Mouse (Mus musculus) lung, adult 2 months (tissue): ENCODE measurements around the gene Eefsec. TPM values are rescaled to one million over a fixed set of nuclear protein-coding genes. Genes with fewer than 3 reads are reported as not detected.

ENCODE experiments used
- DNase-seq: peaks from one replicate; pipeline ENCODE4 v3.0.0; 2022
- H3K4me1 ChIP-seq: fragments of 200-500 bp; 2 replicates; pipeline ENCODE4 v1.6.1; 2011; ENCODE audit warnings: low read length; ENCODE audit not compliant: control insufficient read depth, insufficient read depth
- H3K4me3 ChIP-seq: fragments of 200-500 bp; replicated peaks from 2 replicates; pipeline ENCODE3; 2011; ENCODE audit warnings: low read depth, mild to moderate bottlenecking, control low read depth, low read length; ENCODE audit errors: extremely low read depth
- CTCF ChIP-seq: fragments of 200-500 bp; IDR thresholded peaks from 2 replicates; pipeline ENCODE4 v1.5.1; 2011; ENCODE audit warnings: mild to moderate bottlenecking, low read length, control low read depth; ENCODE audit not compliant: insufficient read depth
- POLR2A ChIP-seq: fragments of 200-500 bp; IDR thresholded peaks from 2 replicates; pipeline ENCODE4 v1.6.1; 2011; ENCODE audit warnings: low read depth, mild to moderate bottlenecking, control low read depth, low read length, borderline replicate concordance; ENCODE audit errors: extremely low read depth
- WGBS: fragments of 180-500 bp; shearing (Covaris S2); methylation state at CpG from one replicate; pipeline ENCODE4 v1.1.7; 2018; 5-methylcytosine and 5-hydroxymethylcytosine counted together
- polyA plus RNA-seq: library from polyadenylated mRNA; depleted of rRNA; stranded (reverse); fragments of >200 nt; gene quantifications from 2 replicates; pipeline ENCODE4 v1.2.3, GENCODE M21; 2012

The Eefsec gene
- polyA plus RNA-seq, 1 experiment, result 16.9 TPM

- Histone ChIP-seq H3K4me1 (no peaks in the 10 kb centered on the region), H3K4me3 (no peak overlapping the region)
- 81% methylated on average over 5 of the region's 5 CpGs for WGBS
- DNase-seq, result no peak
- TF ChIP-seq CTCF, result no peak
- no peak for TF ChIP-seq POLR2A
Measured at GRCm38 (mm10) chr6:88321253-88321652, 125.1 kb downstream of the Eefsec start.

GRCm38 (mm10) chr6:88319735-88320134 is 126.6 kb downstream of the Eefsec start:
- no peak for TF ChIP-seq POLR2A
- no peak for TF ChIP-seq CTCF
- DNase-seq, result no peak
- no peaks in the 10 kb centered on the region for H3K4me1 ChIP-seq
- no peak overlapping the region for H3K4me3 ChIP-seq
- 96% methylated on average over 1 of the region's 1 CpGs for WGBS

GRCm38 (mm10) chr6:88315295-88315694 is 131.0 kb downstream of the Eefsec start:
- DNase-seq, result no peak
- H3K4me3 ChIP-seq, result no peak overlapping the region
- H3K4me1 ChIP-seq, result no peaks in the 10 kb centered on the region
- 72% methylated on average over 2 of the region's 2 CpGs for WGBS
- no peak for TF ChIP-seq CTCF
- no peak for TF ChIP-seq POLR2A

- no peak for DNase-seq
- no peak overlapping the region for H3K4me3 ChIP-seq
- 77% methylated on average over 9 of the region's 9 CpGs for WGBS
- no peaks in the 10 kb centered on the region for H3K4me1 ChIP-seq
- TF ChIP-seq POLR2A, result no peak
- no peak for TF ChIP-seq CTCF
Measured at GRCm38 (mm10) chr6:88313937-88314336, 132.4 kb downstream of the Eefsec start.

GRCm38 (mm10) chr6:88311593-88311992 is 134.7 kb downstream of the Eefsec start:
- WGBS, result 95% methylated on average over 10 of the region's 10 CpGs
- H3K4me3 ChIP-seq, result no peak overlapping the region
- TF ChIP-seq POLR2A (no peak), CTCF (no peak)
- no peak for DNase-seq
- peaks cover under 1% of the 10 kb centered on the region; the same call in 1 of the 2 replicates for H3K4me1 ChIP-seq

GRCm38 (mm10) chr6:88306100-88306746 is 140.1 kb downstream of the Eefsec start:
- no peak for DNase-seq
- 49% methylated on average over 4 of the region's 4 CpGs for WGBS

GRCm38 (mm10) chr6:88301234-88301633 is 145.1 kb downstream of the Eefsec start:
- DNase-seq, result no peak
- WGBS, result 67% methylated on average over 7 of the region's 7 CpGs
- Histone ChIP-seq H3K4me3 (no peak overlapping the region), H3K4me1 (peaks cover 6% of the 10 kb centered on the region; the same call in 1 of the 2 replicates)
- TF ChIP-seq CTCF, result no peak
- no peak for TF ChIP-seq POLR2A

More at GRCm38 (mm10) chr6:88306100-88306746, 140.1 kb downstream of the Eefsec start:
- TF ChIP-seq CTCF (no peak), POLR2A (no peak)
- H3K4me1 ChIP-seq, result peaks cover 10% of the 10 kb centered on the region; the same call in 1 of the 2 replicates
- no peak overlapping the region for H3K4me3 ChIP-seq

GRCm38 (mm10) chr6:88299491-88299890 is 146.8 kb downstream of the Eefsec start:
- TF ChIP-seq POLR2A (no peak), CTCF (no peak)
- WGBS, result 80% methylated on average over 2 of the region's 2 CpGs
- no peak for DNase-seq
- Histone ChIP-seq H3K4me1 (no peaks in the 10 kb centered on the region), H3K4me3 (no peak overlapping the region)

- Histone ChIP-seq H3K4me3 (no peak overlapping the region), H3K4me1 (no peaks in the 10 kb centered on the region)
- no peak for TF ChIP-seq POLR2A
- TF ChIP-seq CTCF, result no peak
- WGBS, result 63% methylated on average over 4 of the region's 4 CpGs
- no peak for DNase-seq
Measured at GRCm38 (mm10) chr6:88292274-88292909, 153.9 kb downstream of the Eefsec start.
